Mouse (Mus musculus) heart, embryonic 12.5 days (tissue): ENCODE data around the gene Zfp994. TPM values are rescaled to one million over a fixed set of nuclear protein-coding genes. Genes with fewer than 3 reads are reported as not detected.
"Not testable (repeated sequence)": the region's sequence is repeated elsewhere in the genome, so short reads cannot be mapped to it uniquely, and the experiment has no call there.

ENCODE experiments used
- ATAC-seq: fragments of 200-750 bp; cut with Nextera tagmentation; 2 replicates; pipeline ENCODE4 v1.8.0; 2017; ENCODE audit warnings: moderate TSS enrichment, moderate library complexity; ENCODE audit not compliant: insufficient number of reproducible peaks, low FRiP score
- H3K27ac ChIP-seq: fragments of 300-500 bp; sonication (generic); 2 replicates; pipeline ENCODE4 v1.5.1; 2016; ENCODE audit warnings: mild to moderate bottlenecking, moderate library complexity; ENCODE audit not compliant: poor library complexity, severe bottlenecking
- H3K27me3 ChIP-seq: fragments of 300-500 bp; sonication (generic); replicated peaks from 2 replicates; pipeline ENCODE4 v1.6.1; 2016; ENCODE audit warnings: mild to moderate bottlenecking, moderate library complexity
- H3K36me3 ChIP-seq: fragments of 300-500 bp; sonication (generic); 2 replicates; pipeline ENCODE4 v1.6.1; 2016; ENCODE audit warnings: mild to moderate bottlenecking, moderate library complexity
- H3K4me1 ChIP-seq: fragments of 300-500 bp; sonication (generic); replicated peaks from 2 replicates; pipeline ENCODE4 v1.6.1; 2016; ENCODE audit warnings: mild to moderate bottlenecking
- H3K4me2 ChIP-seq: fragments of 300-500 bp; sonication (generic); 2 replicates; pipeline ENCODE4 v1.6.1; 2016; ENCODE audit warnings: mild to moderate bottlenecking, moderate library complexity
- H3K4me3 ChIP-seq: fragments of 300-500 bp; sonication (generic); 2 replicates; pipeline ENCODE4 v1.5.1; 2016; ENCODE audit warnings: mild to moderate bottlenecking
- H3K9ac ChIP-seq: fragments of 300-500 bp; sonication (generic); 2 replicates; pipeline ENCODE4 v1.6.1; 2016; ENCODE audit warnings: mild to moderate bottlenecking, moderate library complexity
- H3K9me3 ChIP-seq: fragments of 300-500 bp; sonication (generic); replicated peaks from 2 replicates; pipeline ENCODE4 v1.6.1; 2016; ENCODE audit warnings: mild to moderate bottlenecking, moderate library complexity
- WGBS: fragments of 180-500 bp; shearing (Covaris S2); methylation state at CpG from one replicate; pipeline ENCODE4 v1.1.7; 2016; 5-methylcytosine and 5-hydroxymethylcytosine counted together
- polyA plus RNA-seq: library from polyadenylated mRNA; unstranded; fragments of >200 nt; fragmentation: Nextera tagmentation; extraction: Ambion mirVana; gene quantifications from 2 replicates; pipeline ENCODE4 v1.2.1, GENCODE M21; 2016

Zfp994 gene
- polyA plus RNA-seq, result 2.1 and 2.5 TPM in 2 replicates

DNA sequence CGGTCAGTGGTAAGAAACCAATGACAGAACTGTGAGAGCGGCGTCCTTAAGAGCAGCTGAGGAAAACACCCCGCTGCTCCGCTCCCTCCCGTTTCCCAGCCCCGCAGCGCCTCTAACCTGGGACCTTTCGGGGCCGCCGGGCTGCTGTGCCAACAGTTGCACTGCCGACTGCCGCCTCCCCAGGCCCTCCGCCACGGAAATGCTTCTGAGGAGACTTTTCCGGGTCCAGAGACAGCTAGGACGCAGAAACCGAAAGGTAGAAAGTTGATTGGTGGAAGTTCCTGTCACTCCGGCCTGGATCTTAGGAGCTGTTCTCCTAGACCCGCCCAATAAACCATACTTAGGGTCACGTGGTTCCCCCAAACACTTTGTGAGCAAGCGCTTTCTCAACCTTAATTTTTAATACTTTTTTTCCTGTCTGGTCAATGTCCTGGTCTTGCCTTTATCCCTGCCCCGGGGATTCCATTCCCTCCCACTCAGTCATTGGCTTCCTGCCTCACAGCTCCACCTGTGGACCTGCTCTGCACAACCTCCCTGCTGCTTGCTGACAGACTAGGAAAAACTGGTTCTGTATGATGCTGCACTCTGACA lies at the start of gene Zfp994:
Zfp994 (minus strand) TSS at position 195 of the 591 bp plus-strand sequence.
- H3K4me2 ChIP-seq, result peak within 1 kb of the TSS; percentile 64
- H3K4me3 ChIP-seq, result peak within 1 kb of the TSS; percentile 71
- not testable (repeated sequence) for H3K27me3 ChIP-seq, H3K4me1 ChIP-seq, H3K36me3 ChIP-seq, H3K9me3 ChIP-seq
- peak within 1 kb of the TSS; percentile 74 for H3K9ac ChIP-seq
- peak within 1 kb of the TSS; percentile 73; the same call in 1 of the 2 replicates for H3K27ac ChIP-seq
- under 1% methylated on average over 23 of the region's 23 CpGs for WGBS
- ATAC-seq, result peak; percentile 99

DNA sequence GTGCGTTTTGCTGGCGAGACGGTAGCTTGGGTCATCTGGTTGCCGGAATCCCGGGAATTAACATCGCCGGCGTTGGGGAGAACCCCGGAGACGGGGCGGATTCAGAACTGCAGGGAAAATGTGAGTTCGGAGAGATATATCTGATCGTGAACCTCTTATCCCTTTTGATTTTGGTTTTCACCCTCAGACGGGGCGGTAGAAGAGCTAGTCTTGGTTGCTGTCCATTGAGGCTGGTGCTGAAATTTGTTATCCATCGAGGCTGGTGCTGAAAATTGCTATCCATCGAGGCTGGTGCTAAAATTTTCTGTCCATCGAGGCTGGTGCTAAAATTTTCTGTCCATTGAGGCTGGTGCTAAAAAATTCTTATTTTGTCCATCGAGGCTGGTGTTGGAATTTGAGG lies 5.3 kb upstream of the Zfp994 start:
- ATAC-seq, H3K27ac ChIP-seq, H3K4me2 ChIP-seq, H3K36me3 ChIP-seq, H3K9ac ChIP-seq, H3K27me3 ChIP-seq, H3K9me3 ChIP-seq, H3K4me3 ChIP-seq, H3K4me1 ChIP-seq: not testable (repeated sequence)
- WGBS, result 51% methylated on average over 19 of the region's 19 CpGs

DNA sequence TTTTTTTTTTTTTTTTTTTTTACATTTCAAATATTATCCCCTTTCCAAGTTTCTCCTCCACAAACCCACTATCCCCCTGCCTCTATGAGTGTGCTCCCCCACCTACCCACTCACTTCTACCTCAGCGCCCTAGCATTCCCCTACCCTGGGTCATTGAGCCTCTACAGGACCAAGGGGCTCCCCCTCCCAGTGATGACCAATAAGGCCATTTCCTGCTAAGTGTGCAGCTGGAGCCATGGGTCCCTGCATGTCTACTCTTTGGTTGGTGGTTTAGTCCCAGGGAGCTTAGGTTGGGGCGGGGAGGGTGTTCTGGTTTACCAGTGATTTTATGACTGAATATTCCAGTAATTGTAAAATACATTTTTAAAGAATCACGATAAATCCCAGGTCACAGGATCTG lies 401 bp downstream of the Zfp994 start:
- H3K9me3 ChIP-seq, H3K27ac ChIP-seq, H3K27me3 ChIP-seq, H3K36me3 ChIP-seq, H3K4me1 ChIP-seq: not testable (repeated sequence)
- WGBS, result 3% methylated on average over 3 of the region's 3 CpGs
- peak; percentile 71 for ATAC-seq
- Histone ChIP-seq H3K4me3 (peak overlapping the region; percentile 71), H3K4me2 (peak overlapping the region; percentile 64), H3K9ac (peak overlapping the region; percentile 74; the same call in 1 of the 2 replicates)

DNA sequence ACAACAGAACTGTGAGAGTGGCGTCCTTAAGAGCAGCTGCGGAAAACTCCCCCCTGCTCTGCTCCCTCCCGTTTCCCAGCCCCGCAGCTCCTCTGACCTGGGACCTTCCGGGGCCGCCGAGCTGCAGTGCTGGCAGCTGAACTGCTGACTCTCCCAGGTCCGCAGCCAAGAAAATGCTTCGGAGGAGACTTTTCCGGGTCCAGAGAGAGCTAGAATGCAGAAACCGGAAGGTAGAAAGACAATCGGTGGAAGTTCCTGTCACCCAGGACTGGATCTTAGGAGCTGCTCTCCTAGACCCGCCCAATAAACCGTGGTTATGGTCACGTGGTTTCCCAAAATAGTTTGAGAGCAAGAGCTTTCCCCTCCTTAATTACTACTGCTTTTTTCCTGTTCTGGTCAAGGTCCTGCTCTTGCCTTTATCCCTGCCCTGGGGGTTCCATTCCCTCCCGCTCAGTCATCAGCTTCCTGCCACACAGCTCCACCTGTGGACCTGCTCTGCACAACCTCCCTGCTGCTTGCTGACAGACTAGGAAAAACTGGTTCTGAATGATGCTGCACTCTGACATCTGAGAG lies 59.6 kb downstream of the Zfp994 start, which contains the start of gene Zfp947:
Zfp947 (minus strand) TSS at position 469 of the 573 bp plus-strand sequence.
- not testable (repeated sequence) for H3K36me3 ChIP-seq, H3K4me1 ChIP-seq, H3K9me3 ChIP-seq, H3K27me3 ChIP-seq
- under 1% methylated on average over 16 of the region's 16 CpGs for WGBS
- Histone ChIP-seq H3K27ac (peak within 1 kb of the TSS; percentile 87), H3K4me2 (peak within 1 kb of the TSS; percentile 67), H3K9ac (peak within 1 kb of the TSS; percentile 78), H3K4me3 (peak within 1 kb of the TSS; percentile 70)
- ATAC-seq, result peak; percentile 89

DNA sequence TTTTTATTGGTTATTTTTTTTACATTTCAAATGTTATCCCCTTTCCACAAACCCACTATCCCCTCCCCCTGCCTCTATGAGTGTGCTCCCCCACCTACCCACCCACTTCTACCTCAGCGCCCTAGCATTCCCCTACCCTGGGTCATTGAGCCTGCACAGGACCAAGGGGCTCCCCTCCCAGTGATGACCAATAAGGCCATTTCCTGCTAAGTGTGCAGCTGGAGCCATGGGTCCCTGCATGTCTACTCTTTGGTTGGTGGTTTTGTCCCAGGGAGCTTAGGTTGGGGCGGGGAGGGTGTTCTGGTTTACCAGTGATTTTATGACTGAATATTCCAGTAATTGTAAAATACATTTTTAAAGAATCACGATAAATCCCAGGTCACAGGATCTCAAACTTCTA lies 60.1 kb downstream of the Zfp994 start:
- Histone ChIP-seq H3K4me3 (peak overlapping the region; percentile 70), H3K27ac (peak overlapping the region; percentile 87), H3K4me2 (peak overlapping the region; percentile 67), H3K9ac (peak overlapping the region; percentile 78)
- H3K36me3 ChIP-seq, H3K4me1 ChIP-seq, H3K27me3 ChIP-seq, H3K9me3 ChIP-seq: not testable (repeated sequence)
- WGBS, result 8% methylated on average over 3 of the region's 3 CpGs
- ATAC-seq, result peak; percentile 82

DNA sequence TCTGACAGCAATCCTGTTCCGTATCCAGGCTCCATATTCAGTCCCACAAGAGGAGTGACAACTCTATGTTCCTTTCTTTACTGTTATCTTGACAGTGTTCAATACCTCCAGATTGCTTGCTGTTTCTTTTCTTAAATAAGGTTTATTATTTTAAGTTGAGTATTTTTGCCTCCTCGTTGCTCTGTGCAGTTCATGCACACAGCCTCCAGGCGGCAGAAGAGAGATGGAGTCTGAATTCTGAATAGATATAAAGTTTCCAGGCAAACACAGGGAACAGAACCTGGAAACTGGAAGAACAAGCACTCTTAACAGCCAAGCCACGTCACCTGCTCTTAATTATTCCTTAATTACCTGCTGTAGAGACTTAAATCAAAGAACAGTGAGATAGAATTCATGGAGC lies 71.5 kb downstream of the Zfp994 start:
- H3K27ac ChIP-seq, H3K4me2 ChIP-seq, H3K4me1 ChIP-seq, H3K9ac ChIP-seq, H3K9me3 ChIP-seq, H3K27me3 ChIP-seq, ATAC-seq, H3K4me3 ChIP-seq, H3K36me3 ChIP-seq: not testable (repeated sequence)
- 57% methylated on average over 3 of the region's 4 CpGs for WGBS

Other genes starting within 250 kb of the Zfp994 start
- 2.6 and 2.8 TPM in 2 replicates for gene Zfp947, start 59.4 kb downstream of the Zfp994 start, polyA plus RNA-seq
- 8.6 and 9.3 TPM in 2 replicates for gene CT030661.1, start 89.2 kb upstream of the Zfp994 start, polyA plus RNA-seq
- 8.3 and 8.7 TPM in 2 replicates for gene Zfp944, start 135.8 kb upstream of the Zfp994 start, polyA plus RNA-seq
- gene Zfp758, start 135.8 kb upstream of the Zfp994 start, polyA plus RNA-seq, result 7.3 and 7.6 TPM in 2 replicates
- 10.4 and 10.6 TPM in 2 replicates for gene Zfp946, start 198.6 kb upstream of the Zfp994 start, polyA plus RNA-seq